Mouse (Mus musculus) limb, embryonic 15.5 days (tissue): ENCODE results near the gene Fcgr1. TPM values are rescaled to one million over a fixed set of nuclear protein-coding genes. Genes with fewer than 3 reads are reported as not detected.
"Not testable (repeated sequence)": the region's sequence is repeated elsewhere in the genome, so short reads cannot be mapped to it uniquely, and the experiment has no call there.

Experiments used
- ATAC-seq: fragments of 200-750 bp; cut with Nextera tagmentation; 2 replicates; pipeline ENCODE4 v1.8.0; 2017; ENCODE audit warnings: low read depth, moderate TSS enrichment; ENCODE audit not compliant: insufficient number of reproducible peaks, low FRiP score, low TSS enrichment
- H3K27ac ChIP-seq: fragments of 300-500 bp; sonication (generic); 2 replicates; pipeline ENCODE4 v1.5.1; 2015; ENCODE audit warnings: moderate library complexity, mild to moderate bottlenecking, inconsistent platforms
- H3K27me3 ChIP-seq: fragments of 300-500 bp; sonication (generic); 2 replicates; pipeline ENCODE4 v1.6.1; 2015; ENCODE audit warnings: inconsistent platforms
- H3K36me3 ChIP-seq: fragments of 300-500 bp; sonication (generic); 2 replicates; pipeline ENCODE4 v1.6.1; 2015; ENCODE audit warnings: inconsistent platforms
- H3K4me1 ChIP-seq: fragments of 300-500 bp; sonication (generic); 2 replicates; pipeline ENCODE4 v1.6.1; 2015; ENCODE audit warnings: inconsistent platforms
- H3K4me2 ChIP-seq: fragments of 300-500 bp; sonication (generic); 2 replicates; pipeline ENCODE4 v1.6.1; 2015; ENCODE audit warnings: mild to moderate bottlenecking, inconsistent platforms
- H3K4me3 ChIP-seq: fragments of 300-500 bp; sonication (generic); 2 replicates; pipeline ENCODE4 v1.5.1; 2015; ENCODE audit warnings: mild to moderate bottlenecking, inconsistent platforms
- H3K9ac ChIP-seq: fragments of 300-500 bp; sonication (generic); 2 replicates; pipeline ENCODE4 v1.6.1; 2015; ENCODE audit warnings: inconsistent platforms
- H3K9me3 ChIP-seq: fragments of 300-500 bp; sonication (generic); 2 replicates; pipeline ENCODE4 v1.6.1; 2016; ENCODE audit warnings: inconsistent platforms
- WGBS: fragments of 180-500 bp; shearing (Covaris S2); methylation state at CpG from one replicate; pipeline ENCODE4 v1.1.7; 2015; 5-methylcytosine and 5-hydroxymethylcytosine counted together
- polyA plus RNA-seq: library from polyadenylated mRNA; unstranded; fragments of >200 nt; fragmentation: Nextera tagmentation; extraction: Ambion mirVana; gene quantifications from 2 replicates; pipeline ENCODE4 v1.2.1, GENCODE M21; 2015

The Fcgr1 gene
- polyA plus RNA-seq, 1 experiment from 2014 or later = 2.6 TPM

DNA sequence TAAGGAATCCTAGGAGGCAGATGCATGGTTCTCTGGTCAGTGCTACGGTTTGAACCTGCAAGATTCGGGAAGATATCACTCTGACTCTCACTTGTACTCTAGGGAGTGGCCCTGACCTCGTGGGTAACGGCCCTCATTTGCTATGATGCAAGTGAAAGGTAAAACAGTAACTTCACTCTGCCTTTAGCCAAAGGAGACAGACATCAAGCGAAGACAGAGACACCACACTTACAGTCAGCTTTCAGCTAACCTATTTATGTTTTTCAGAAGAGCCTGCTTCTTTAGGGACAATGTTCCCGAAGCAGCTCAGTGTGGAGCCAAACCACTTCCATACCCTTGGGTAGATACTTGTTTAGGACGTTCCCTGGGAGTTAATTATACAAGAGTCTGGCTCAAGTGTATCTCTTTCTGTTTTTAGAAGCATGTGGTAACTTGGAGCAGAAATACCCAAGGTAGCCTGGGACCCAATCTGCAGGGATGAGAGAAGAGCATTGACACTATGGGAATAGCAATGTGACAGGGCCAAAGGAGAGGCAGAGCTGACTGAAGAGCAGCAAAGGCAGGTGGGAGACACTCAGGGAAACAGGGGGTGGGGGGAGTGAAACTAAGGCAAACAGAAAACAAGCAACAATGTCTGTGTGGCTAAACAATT, 49.7 kb downstream of the Fcgr1 start:
- peak overlapping the region; percentile 98 for H3K27ac ChIP-seq
- H3K9ac ChIP-seq = peak overlapping the region; percentile 74
- peaks cover 21% of the 10 kb centered on the region for H3K4me1 ChIP-seq
- H3K9me3 ChIP-seq = no peaks in the 10 kb centered on the region
- no peaks in the 10 kb centered on the region for H3K36me3 ChIP-seq
- 76% methylated on average over 7 of the region's 7 CpGs for WGBS
- peak overlapping the region; percentile 47 for H3K4me2 ChIP-seq
- ATAC-seq = no peak
- peak overlapping the region; percentile 50 for H3K4me3 ChIP-seq
- H3K27me3 ChIP-seq = no peaks in the 10 kb centered on the region

DNA sequence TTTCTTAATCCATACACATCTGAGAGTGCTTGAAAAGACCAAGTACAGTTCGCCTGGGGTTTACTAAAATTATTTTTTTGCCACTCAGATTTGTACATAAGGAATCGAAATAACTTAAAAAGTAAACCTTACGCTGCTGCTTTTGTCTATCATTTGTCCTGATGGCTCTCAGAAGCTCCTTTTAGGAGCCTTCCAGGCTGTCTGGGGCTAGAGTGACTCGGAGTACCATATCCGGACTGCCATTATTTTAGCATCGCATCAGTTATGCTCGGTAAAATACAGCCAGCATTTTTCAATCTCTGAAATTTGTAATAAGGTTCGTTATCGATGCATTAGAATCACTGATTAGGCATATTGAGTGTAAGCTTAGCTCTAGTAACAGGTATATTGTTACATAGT, 53.0 kb downstream of the Fcgr1 start:
- H3K9ac ChIP-seq = 0 out of 2 replicates have a peak overlapping the region, but pooled peaks have one; percentile 20
- WGBS = 73% methylated on average over 9 of the region's 9 CpGs
- H3K4me2 ChIP-seq = peak overlapping the region; percentile 45
- peaks cover 23% of the 10 kb centered on the region for H3K4me1 ChIP-seq
- H3K9me3 ChIP-seq = no peaks in the 10 kb centered on the region
- H3K4me3 ChIP-seq = peak overlapping the region; percentile 28; the same call in 1 of the 2 replicates
- H3K27ac ChIP-seq = peak overlapping the region; percentile 88
- ATAC-seq = no peak
- no peaks in the 10 kb centered on the region for H3K27me3 ChIP-seq
- H3K36me3 ChIP-seq = no peaks in the 10 kb centered on the region

DNA sequence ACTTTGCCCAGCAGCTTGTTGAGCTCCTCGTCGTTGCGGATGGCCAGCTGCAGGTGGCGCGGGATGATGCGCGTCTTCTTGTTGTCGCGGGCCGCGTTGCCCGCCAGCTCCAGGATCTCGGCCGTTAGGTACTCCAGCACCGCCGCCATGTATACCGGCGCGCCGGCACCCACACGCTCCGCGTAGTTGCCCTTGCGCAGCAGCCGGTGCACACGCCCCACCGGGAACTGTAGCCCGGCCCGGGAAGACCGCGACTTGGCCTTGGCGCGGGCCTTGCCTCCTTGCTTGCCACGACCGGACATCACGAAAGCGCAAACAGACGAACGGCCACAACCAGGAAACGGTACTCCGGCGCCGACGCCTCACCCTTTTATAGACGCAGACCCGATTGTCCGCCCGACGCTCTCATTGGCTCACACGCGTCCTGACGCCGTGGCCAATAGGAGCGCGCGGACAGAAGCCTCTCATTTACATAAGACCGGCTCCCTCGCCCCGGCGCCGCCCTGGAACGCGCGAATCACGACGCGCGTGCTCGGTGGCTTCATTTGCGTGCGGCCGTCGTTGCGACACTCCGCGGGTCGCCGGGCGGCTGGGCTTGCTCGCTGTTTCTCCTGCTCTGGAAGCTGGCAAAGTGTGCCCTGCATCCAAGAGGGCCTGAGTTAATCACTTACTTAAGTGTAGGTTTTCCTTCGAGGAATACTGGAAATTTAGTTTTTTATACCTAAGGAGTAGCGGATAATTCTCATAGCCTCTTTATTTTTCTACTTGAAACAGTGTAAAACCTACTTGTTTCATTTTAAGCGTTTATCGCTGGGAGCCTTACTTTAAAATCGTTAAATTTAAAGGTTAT, 53.6 kb downstream of the Fcgr1 start, which contains the start of gene Hist2h2aa2:
Gene Hist2h2aa2, minus strand, starts transcription at position 328 of the 850 bp plus-strand sequence.
- WGBS = 4% methylated on average over 31 of the region's 85 CpGs

DNA sequence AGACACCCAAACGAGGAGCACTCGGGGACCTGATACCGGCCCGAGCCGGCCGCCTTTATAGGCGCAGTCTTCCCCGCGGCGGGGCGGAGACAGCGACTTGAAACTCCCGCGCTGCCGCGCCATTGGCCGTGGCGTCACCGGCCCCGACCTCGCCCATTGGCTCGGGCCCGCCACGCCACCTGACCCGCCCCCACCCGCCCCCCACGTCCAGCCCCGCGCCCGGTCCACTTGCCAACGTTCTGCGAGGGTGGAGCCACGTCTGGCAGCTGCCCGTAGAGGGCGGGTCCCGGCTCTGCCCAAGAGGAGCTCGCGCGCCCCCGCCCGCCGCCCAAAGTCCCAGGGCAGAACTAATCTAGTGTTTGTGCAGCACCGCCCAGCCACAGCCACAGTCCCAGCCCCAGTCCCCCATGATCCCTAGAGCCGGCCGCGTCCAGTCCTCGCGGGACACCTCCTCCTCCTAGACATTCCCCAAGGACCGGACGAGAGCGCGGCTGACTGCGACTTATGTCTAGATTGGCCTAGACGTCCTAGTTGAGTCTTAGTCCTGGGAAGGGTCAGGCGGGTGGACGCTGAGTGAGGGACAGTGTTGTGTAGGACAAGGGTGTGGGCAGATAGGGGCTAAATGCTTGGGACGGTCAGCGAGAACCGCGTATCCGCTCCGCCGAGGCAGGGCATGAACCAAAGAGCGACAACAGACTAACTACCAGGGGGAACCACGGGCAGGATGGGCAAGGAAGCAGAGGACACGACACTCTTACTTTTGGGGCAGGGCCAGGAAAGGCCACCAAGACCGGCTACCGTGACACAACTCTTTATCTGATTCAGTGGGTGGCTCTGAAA, 54.6 kb downstream of the Fcgr1 start, which contains the start of gene Hist2h3c2:
Gene Hist2h3c2, minus strand, starts transcription at position 174 of the 840 bp plus-strand sequence.
- ATAC-seq = peak; percentile 93
- peak within 1 kb of the TSS; percentile 39 for H3K4me3 ChIP-seq
- not testable (repeated sequence) for H3K36me3 ChIP-seq, H3K9me3 ChIP-seq, H3K27me3 ChIP-seq
- peak within 1 kb of the TSS; percentile 43 for H3K4me2 ChIP-seq
- H3K4me1 ChIP-seq = peaks cover 20% of the 10 kb centered on the region
- H3K9ac ChIP-seq = peak within 1 kb of the TSS; percentile 26; the same call in 1 of the 2 replicates
- WGBS = 4% methylated on average over 11 of the region's 68 CpGs
- peak within 1 kb of the TSS; percentile 83 for H3K27ac ChIP-seq

More for the DNA sequence above, 53.6 kb downstream of the Fcgr1 start, which contains the start of gene Hist2h2aa2:
- peak within 1 kb of the TSS; percentile 35 for H3K4me3 ChIP-seq
- H3K36me3 ChIP-seq, H3K27me3 ChIP-seq, H3K9me3 ChIP-seq: not testable (repeated sequence)
- peak; percentile 88 for ATAC-seq
- H3K4me1 ChIP-seq = peaks cover 23% of the 10 kb centered on the region
- H3K9ac ChIP-seq = 0 out of 2 replicates have a peak within 1 kb of the TSS, but pooled peaks have one; percentile 20
- H3K4me2 ChIP-seq = peak within 1 kb of the TSS; percentile 45
- H3K27ac ChIP-seq = peak within 1 kb of the TSS; percentile 88

DNA sequence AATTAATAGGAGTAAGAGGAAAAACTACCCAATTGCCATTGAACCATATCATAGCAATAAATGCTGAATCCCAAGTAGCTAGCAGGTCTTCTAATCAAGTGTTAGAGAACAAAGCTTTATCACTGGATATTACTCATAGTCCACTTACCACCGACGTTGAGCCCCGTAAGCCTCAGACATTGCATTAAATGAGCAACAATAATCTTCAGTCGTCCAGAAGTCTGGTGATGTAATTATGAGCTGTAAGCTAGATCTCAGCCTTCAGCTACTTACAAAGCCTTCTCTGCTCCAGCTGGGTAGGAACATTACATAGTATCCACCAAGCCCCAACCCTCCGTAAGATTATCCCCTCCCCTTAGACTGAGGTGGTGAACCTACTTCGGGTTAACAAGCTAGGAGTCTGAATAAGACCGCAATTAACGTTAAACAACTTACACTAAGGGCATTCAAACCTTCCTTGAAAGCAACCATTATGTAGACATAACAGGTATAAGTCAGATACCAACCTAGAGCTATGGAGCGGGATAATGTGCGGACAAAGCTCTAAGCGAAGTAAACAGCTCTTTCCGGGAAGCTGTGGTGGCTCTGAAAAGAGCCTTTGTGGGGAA, 55.8 kb downstream of the Fcgr1 start:
- peak overlapping the region; percentile 34 for H3K27ac ChIP-seq
- peak overlapping the region; percentile 43 for H3K4me2 ChIP-seq
- peak overlapping the region; percentile 39 for H3K4me3 ChIP-seq
- no peaks in the 10 kb centered on the region for H3K27me3 ChIP-seq
- H3K36me3 ChIP-seq = no peaks in the 10 kb centered on the region
- H3K9me3 ChIP-seq = no peaks in the 10 kb centered on the region
- under 1% methylated on average over 12 of the region's 12 CpGs for WGBS
- ATAC-seq = no peak
- H3K9ac ChIP-seq = peak overlapping the region; percentile 26; the same call in 1 of the 2 replicates
- H3K4me1 ChIP-seq = peaks cover 15% of the 10 kb centered on the region

DNA sequence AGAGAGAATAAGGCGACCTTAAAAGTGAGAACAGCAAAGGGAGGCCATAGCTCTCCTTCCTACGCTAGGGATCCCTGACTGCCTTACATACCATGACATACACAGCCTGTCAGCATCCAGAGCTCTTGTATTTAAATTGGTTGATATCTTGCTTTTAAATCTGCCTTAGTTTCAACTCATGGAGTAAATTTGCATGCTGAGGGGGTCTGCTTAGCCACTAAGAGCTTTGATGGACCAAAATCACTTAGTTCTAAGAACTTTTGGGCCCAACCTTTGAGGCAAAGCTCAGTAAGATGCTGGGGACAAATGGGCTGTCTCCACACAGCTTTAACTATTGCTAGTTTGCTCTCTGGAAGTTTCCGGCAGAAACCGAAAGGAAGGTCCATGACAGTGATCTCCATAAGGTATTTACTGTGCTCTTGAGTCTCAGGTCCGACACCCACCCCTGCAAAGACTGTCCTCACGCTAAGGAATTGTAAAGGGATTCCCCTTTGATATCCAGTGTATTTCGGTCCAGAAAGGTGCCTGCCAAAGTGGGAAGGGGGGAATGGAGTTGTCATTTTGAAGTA, 56.4 kb downstream of the Fcgr1 start:
- H3K27ac ChIP-seq = peak overlapping the region; percentile 34; the same call in 1 of the 2 replicates
- H3K27me3 ChIP-seq = no peaks in the 10 kb centered on the region
- H3K36me3 ChIP-seq = no peaks in the 10 kb centered on the region
- H3K4me1 ChIP-seq = peaks cover 15% of the 10 kb centered on the region
- H3K9ac ChIP-seq = peak overlapping the region; percentile 26; the same call in 1 of the 2 replicates
- 19% methylated on average over 7 of the region's 7 CpGs for WGBS
- peak overlapping the region; percentile 39 for H3K4me3 ChIP-seq
- no peaks in the 10 kb centered on the region for H3K9me3 ChIP-seq
- H3K4me2 ChIP-seq = peak overlapping the region; percentile 43
- ATAC-seq = no peak

DNA sequence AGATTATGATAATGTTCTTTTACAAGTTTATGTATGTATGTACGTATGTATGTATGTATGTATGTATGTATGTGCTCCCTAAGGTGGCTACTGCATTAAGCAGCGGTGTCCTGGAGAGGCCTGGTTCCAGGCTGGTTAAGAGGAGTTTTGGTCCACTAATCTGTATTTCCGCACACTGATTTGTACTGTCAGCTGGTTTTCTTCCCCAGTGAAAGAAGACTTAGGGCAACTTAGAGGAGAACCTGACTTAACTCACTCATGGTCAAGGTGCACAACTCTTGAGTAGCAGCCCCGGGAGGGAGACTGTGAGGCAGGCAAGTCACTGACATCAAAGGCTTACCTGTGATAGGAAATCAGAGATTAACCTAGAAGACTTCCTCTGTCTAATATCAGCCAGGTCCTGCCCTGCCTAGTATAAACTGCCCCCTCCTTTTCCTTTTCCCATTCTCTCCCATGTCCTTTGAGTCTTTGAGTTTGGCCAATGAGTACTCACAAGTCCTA, 56.9 kb downstream of the Fcgr1 start:
- peak overlapping the region; percentile 34; the same call in 1 of the 2 replicates for H3K27ac ChIP-seq
- WGBS = 74% methylated on average over 4 of the region's 4 CpGs

DNA sequence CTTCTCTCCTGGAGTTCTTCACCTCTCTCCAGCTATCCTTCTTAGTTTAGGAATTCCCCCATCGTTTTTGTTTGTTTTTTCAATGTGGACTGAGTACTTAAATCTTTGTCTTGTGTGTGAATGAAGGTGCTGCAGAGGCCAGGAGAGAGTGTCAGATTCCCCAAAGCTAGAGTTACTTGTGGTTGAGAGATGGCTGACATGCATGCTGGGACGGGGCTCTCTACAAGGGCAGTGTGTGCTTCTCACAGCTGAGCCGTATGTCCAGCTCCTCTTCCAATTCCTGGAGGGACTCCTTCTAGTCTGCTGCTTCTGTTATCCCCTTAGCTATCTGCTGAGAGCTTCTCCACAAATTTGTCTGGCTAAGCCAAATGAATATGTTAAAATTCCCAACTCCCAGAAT, 57.9 kb downstream of the Fcgr1 start:
- H3K9ac ChIP-seq = no peak overlapping the region
- H3K9me3 ChIP-seq = no peaks in the 10 kb centered on the region
- H3K4me2 ChIP-seq = no peak overlapping the region
- H3K4me1 ChIP-seq = peaks cover 15% of the 10 kb centered on the region
- no peak for ATAC-seq
- WGBS = 53% methylated on average over 3 of the region's 3 CpGs
- H3K36me3 ChIP-seq = no peaks in the 10 kb centered on the region
- no peaks in the 10 kb centered on the region for H3K27me3 ChIP-seq
- H3K27ac ChIP-seq = no peak overlapping the region
- H3K4me3 ChIP-seq = no peak overlapping the region

More for the DNA sequence above, 56.9 kb downstream of the Fcgr1 start:
- Histone ChIP-seq H3K4me2 (peak overlapping the region; percentile 43), H3K27me3 (no peaks in the 10 kb centered on the region), H3K36me3 (no peaks in the 10 kb centered on the region), H3K9me3 (no peaks in the 10 kb centered on the region), H3K4me3 (peak overlapping the region; percentile 39; the same call in 1 of the 2 replicates), H3K9ac (no peak overlapping the region), H3K4me1 (peaks cover 15% of the 10 kb centered on the region)
- no peak for ATAC-seq

DNA sequence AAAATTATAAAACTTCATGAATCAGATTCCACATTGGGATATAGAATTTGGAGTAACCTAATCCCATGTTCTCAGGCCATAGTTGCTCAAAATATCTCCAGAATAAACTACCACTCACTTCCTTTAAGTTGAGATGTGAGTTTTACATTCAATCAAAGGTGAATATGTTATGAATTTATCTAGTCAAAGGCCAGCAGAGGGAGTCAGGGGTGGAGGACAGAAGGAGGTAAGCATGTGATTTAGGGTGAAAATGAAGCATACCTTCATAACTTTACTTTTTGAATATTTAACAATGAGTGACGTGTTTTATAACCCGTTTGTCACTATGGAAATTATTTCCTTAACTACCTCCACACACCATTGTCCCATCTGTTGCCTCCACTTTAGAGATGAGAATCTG, 58.9 kb downstream of the Fcgr1 start:
- H3K36me3 ChIP-seq = no peaks in the 10 kb centered on the region
- H3K4me3 ChIP-seq = no peak overlapping the region
- H3K27ac ChIP-seq = no peak overlapping the region
- no peaks in the 10 kb centered on the region for H3K9me3 ChIP-seq
- peaks cover 13% of the 10 kb centered on the region for H3K4me1 ChIP-seq
- H3K4me2 ChIP-seq = no peak overlapping the region
- no peak overlapping the region for H3K9ac ChIP-seq
- ATAC-seq = no peak
- no peaks in the 10 kb centered on the region for H3K27me3 ChIP-seq
- WGBS = 77% methylated on average over 2 of the region's 2 CpGs
